Mouse (Mus musculus): ENCODE measurements around the gene Ntn4. TPM values are rescaled to one million over a fixed set of nuclear protein-coding genes. Genes with fewer than 3 reads are reported as not detected.

The Ntn4 gene
- polyA plus RNA-seq, 1 experiment from 2014 or later = 0.70 TPM

DNA sequence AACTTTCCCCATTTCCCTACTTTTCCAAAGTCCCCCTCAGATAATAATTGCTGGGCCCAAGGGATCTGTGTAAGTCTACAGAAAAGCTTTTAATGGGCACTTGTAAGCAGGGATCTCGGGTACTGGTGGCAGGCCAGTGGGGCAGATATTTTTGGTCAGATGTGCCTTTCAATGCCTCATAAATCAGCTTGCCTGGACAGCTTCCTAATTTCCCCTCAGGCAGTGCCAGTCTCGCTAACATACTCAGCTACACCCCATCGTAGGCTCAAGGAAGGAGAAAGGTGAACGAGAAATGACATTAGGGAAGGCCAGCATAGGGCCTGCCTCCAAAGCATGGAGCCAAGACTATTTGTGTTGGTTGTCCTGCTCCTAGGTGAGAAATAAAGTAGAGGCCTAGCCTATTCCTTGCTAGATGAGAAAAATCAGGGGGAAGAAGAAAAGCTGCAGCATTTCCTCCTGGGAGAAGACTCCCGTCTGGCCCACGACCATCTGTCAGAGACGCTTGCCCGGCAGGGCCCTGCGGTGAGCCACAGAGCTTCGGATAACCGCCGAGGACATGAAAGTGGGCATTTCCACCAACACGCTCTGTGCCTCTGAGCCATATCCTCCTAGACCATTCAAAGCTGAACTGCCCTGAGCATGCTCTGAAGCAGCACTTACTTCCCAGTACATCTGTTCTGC lies 113.4 kb downstream of the Ntn4 start:
- Histone ChIP-seq H3K4me1 (replicated peaks; ENCODE audit: control insufficient read depth, insufficient read depth, low read length) (no peaks in the 10 kb centered on the region), H3K27ac (no peak overlapping the region), H3K27me3 (ENCODE audit: control insufficient read depth, insufficient read depth, low read length) (no peaks in the 10 kb centered on the region), H3K36me3 (replicated peaks; ENCODE audit: control insufficient read depth, insufficient read depth) (no peaks in the 10 kb centered on the region), H3K9ac (no peak overlapping the region), H3K4me3 (replicated peaks; ENCODE audit: low read length) (no peak overlapping the region), H3K9me3 (ENCODE audit: control insufficient read depth, low read length) (no peaks in the 10 kb centered on the region), H3K4me2 (replicated peaks) (no peak overlapping the region)
- ATAC-seq (ENCODE audit: low FRiP score) = no peak
- WGBS = 51% methylated on average over 13 of the region's 13 CpGs
- DNase-seq (ENCODE audit: low spot score) = no peak

DNA sequence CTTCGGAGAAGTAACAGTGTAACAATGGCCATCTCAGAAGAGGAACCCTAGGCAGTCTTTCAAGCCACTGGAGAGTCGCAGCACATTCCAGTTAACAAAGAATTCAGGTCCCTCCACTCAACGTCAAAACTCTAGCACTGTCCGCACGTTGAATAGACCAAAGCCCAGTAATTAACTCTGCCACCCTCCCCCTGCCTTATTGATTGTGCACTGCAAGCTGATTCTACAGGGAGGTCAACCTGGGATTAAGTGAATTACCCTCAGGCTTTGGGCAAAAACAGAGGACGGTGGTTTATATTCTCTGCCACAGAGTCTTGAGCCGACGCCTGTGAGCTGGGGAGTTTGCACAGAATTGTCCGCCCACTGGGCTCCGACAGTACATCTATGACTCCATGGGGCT lies 115.7 kb downstream of the Ntn4 start:
- H3K4me1 ChIP-seq (replicated peaks; ENCODE audit: control insufficient read depth, insufficient read depth, low read length) = no peaks in the 10 kb centered on the region
- no peak for ATAC-seq (ENCODE audit: low FRiP score)
- H3K9ac ChIP-seq = no peak overlapping the region
- H3K4me3 ChIP-seq (replicated peaks; ENCODE audit: low read length) = no peak overlapping the region
- no peak overlapping the region for H3K4me2 ChIP-seq (replicated peaks)
- H3K27ac ChIP-seq = no peak overlapping the region
- 29% methylated on average over 10 of the region's 10 CpGs for WGBS
- no peaks in the 10 kb centered on the region for H3K9me3 ChIP-seq (ENCODE audit: control insufficient read depth, low read length)
- H3K36me3 ChIP-seq (replicated peaks; ENCODE audit: control insufficient read depth, insufficient read depth) = no peaks in the 10 kb centered on the region
- DNase-seq (ENCODE audit: low spot score) = no peak
- H3K27me3 ChIP-seq (ENCODE audit: control insufficient read depth, insufficient read depth, low read length) = no peaks in the 10 kb centered on the region

DNA sequence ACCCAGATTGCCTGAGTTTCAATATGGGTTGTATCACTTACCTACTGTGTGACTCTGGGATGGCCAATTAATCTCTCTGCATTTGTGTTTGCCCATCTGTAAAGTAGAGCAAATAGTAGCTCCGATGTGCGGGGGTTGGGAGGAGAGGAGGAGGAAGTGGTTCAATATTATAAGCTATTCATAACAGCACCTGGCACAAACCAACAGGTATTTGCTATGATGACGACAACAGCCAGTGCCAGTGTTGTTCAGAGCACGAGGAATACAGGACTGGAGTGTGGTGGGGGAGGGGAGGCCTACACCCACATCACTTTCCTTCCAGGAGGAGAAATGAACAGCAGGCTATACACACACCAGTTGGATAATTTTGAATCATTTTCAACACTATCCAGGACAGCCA lies 119.2 kb downstream of the Ntn4 start:
- Histone ChIP-seq H3K4me2 (replicated peaks) (no peak overlapping the region), H3K27ac (no peak overlapping the region), H3K36me3 (replicated peaks; ENCODE audit: control insufficient read depth, insufficient read depth) (no peaks in the 10 kb centered on the region), H3K27me3 (ENCODE audit: control insufficient read depth, insufficient read depth, low read length) (no peaks in the 10 kb centered on the region), H3K9ac (no peak overlapping the region), H3K4me3 (replicated peaks; ENCODE audit: low read length) (no peak overlapping the region), H3K9me3 (ENCODE audit: control insufficient read depth, low read length) (no peaks in the 10 kb centered on the region), H3K4me1 (replicated peaks; ENCODE audit: control insufficient read depth, insufficient read depth, low read length) (no peaks in the 10 kb centered on the region)
- DNase-seq (ENCODE audit: low spot score) (no peak), ATAC-seq (ENCODE audit: low FRiP score) (no peak)
- WGBS = 67% methylated on average over 4 of the region's 4 CpGs

DNA sequence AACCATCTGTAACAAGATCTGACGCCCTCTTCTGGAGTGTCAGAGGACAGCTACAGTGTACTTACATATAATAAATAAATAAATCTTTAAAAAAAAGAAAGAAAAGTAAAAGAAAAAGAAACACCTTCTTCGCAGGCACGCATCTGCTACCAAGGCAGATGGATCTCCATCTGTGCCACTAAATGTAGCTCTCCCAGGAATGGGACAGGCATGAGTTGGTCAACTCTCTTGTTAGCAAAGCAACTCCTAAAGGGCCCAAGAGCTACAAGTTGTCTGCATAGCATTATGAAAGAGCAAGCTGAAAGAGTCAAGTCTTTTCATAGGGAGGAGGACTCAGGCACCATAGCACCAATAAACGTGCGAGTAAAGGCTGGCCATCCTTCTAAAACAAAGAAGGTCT lies 119.9 kb downstream of the Ntn4 start:
- 87% methylated on average over 5 of the region's 5 CpGs for WGBS

DNA sequence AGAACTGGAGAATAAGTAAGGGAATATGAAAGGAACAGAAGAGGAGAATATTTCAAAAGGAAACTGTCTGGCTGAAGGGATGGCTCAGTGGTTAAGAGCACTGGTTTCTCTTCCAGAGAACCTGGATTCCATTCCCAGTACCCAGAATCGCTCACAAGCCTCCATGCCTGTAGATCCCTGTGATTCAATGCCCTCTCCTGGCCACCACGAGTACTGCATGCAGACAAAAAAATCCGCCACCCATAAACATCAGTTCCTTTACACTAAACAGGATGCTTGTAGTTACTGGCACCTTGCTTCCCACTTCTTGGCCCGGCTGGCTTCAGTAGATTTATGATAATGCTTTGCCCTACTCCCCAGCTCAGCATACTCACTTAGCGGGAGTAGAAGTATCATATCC lies 122.6 kb downstream of the Ntn4 start:
- Histone ChIP-seq H3K4me3 (replicated peaks; ENCODE audit: low read length) (no peak overlapping the region), H3K9me3 (ENCODE audit: control insufficient read depth, low read length) (no peaks in the 10 kb centered on the region), H3K9ac (no peak overlapping the region), H3K4me1 (replicated peaks; ENCODE audit: control insufficient read depth, insufficient read depth, low read length) (no peaks in the 10 kb centered on the region), H3K36me3 (replicated peaks; ENCODE audit: control insufficient read depth, insufficient read depth) (no peaks in the 10 kb centered on the region), H3K27me3 (ENCODE audit: control insufficient read depth, insufficient read depth, low read length) (0 out of 2 replicates have a peak, but pooled peaks cover 3% of the 10 kb centered on the region), H3K27ac (no peak overlapping the region), H3K4me2 (replicated peaks) (no peak overlapping the region)
- 35% methylated on average over 5 of the region's 5 CpGs for WGBS
- DNase-seq (ENCODE audit: low spot score) (no peak), ATAC-seq (ENCODE audit: low FRiP score) (no peak)

More for the DNA sequence above, 119.9 kb downstream of the Ntn4 start:
- Histone ChIP-seq H3K4me1 (replicated peaks; ENCODE audit: control insufficient read depth, insufficient read depth, low read length) (no peaks in the 10 kb centered on the region), H3K27me3 (ENCODE audit: control insufficient read depth, insufficient read depth, low read length) (no peaks in the 10 kb centered on the region), H3K4me3 (replicated peaks; ENCODE audit: low read length) (no peak overlapping the region), H3K36me3 (replicated peaks; ENCODE audit: control insufficient read depth, insufficient read depth) (no peaks in the 10 kb centered on the region), H3K4me2 (replicated peaks) (no peak overlapping the region), H3K9ac (no peak overlapping the region), H3K27ac (no peak overlapping the region), H3K9me3 (ENCODE audit: control insufficient read depth, low read length) (no peaks in the 10 kb centered on the region)
- no peak for ATAC-seq (ENCODE audit: low FRiP score)
- DNase-seq (ENCODE audit: low spot score) = no peak

DNA sequence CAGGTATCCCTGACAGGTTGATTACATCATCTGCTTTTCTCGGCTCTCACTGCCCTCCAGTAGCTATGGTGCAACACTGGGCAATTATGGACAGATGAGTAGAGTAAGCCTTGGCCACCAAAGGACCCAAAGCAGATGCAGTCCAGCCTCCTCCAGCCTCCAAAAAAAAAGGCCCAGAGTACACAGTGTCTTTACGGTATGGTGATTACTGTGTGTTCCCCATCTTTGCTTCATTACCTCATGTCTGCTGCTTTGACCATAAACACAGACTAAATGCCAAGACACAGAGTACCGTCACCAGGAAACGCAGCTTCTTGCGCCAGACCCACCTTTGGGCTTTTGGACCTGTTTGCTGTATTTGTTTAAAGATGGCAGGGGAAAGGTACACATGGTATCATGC lies 125.7 kb downstream of the Ntn4 start:
- H3K4me3 ChIP-seq (replicated peaks; ENCODE audit: low read length) = no peak overlapping the region
- DNase-seq (ENCODE audit: low spot score) (no peak), ATAC-seq (ENCODE audit: low FRiP score) (no peak)
- WGBS = 96% methylated on average over 5 of the region's 5 CpGs
- H3K4me1 ChIP-seq (replicated peaks; ENCODE audit: control insufficient read depth, insufficient read depth, low read length) = no peaks in the 10 kb centered on the region
- no peak overlapping the region for H3K27ac ChIP-seq
- H3K4me2 ChIP-seq (replicated peaks) = no peak overlapping the region
- H3K9ac ChIP-seq = no peak overlapping the region
- H3K9me3 ChIP-seq (ENCODE audit: control insufficient read depth, low read length) = no peaks in the 10 kb centered on the region
- no peaks in the 10 kb centered on the region for H3K36me3 ChIP-seq (replicated peaks; ENCODE audit: control insufficient read depth, insufficient read depth)
- H3K27me3 ChIP-seq (ENCODE audit: control insufficient read depth, insufficient read depth, low read length) = 0 out of 2 replicates have a peak, but pooled peaks cover 3% of the 10 kb centered on the region

DNA sequence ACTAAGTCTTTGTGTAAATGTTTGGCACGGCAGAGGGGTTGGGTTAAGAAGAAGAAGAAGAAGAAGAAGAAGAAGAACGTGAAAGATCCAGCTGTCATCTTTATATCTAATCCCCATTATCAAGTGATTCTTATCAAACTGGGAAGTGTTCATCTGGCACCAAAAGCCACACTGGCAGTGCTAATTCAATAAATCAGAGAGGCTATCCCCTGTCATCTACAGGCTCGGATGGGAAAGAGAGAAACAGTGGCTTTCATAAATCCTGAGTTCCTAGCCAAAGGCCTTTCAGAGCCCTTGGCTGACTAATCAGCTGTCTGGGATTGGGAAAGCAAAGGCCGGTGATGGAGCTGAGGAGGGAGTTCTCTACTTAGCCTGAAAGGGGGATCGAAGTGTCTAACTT lies 126.8 kb downstream of the Ntn4 start:
- H3K27me3 ChIP-seq (ENCODE audit: control insufficient read depth, insufficient read depth, low read length) = 0 out of 2 replicates have a peak, but pooled peaks cover 3% of the 10 kb centered on the region
- ATAC-seq (ENCODE audit: low FRiP score) (no peak), DNase-seq (ENCODE audit: low spot score) (peak; percentile 16)
- no peaks in the 10 kb centered on the region for H3K36me3 ChIP-seq (replicated peaks; ENCODE audit: control insufficient read depth, insufficient read depth)
- H3K27ac ChIP-seq = no peak overlapping the region
- no peak overlapping the region for H3K4me3 ChIP-seq (replicated peaks; ENCODE audit: low read length)
- no peaks in the 10 kb centered on the region for H3K9me3 ChIP-seq (ENCODE audit: control insufficient read depth, low read length)
- 79% methylated on average over 5 of the region's 5 CpGs for WGBS
- H3K4me1 ChIP-seq (replicated peaks; ENCODE audit: control insufficient read depth, insufficient read depth, low read length) = peaks cover 4% of the 10 kb centered on the region; the same call in 1 of the 2 replicates
- H3K4me2 ChIP-seq (replicated peaks) = no peak overlapping the region
- no peak overlapping the region for H3K9ac ChIP-seq

DNA sequence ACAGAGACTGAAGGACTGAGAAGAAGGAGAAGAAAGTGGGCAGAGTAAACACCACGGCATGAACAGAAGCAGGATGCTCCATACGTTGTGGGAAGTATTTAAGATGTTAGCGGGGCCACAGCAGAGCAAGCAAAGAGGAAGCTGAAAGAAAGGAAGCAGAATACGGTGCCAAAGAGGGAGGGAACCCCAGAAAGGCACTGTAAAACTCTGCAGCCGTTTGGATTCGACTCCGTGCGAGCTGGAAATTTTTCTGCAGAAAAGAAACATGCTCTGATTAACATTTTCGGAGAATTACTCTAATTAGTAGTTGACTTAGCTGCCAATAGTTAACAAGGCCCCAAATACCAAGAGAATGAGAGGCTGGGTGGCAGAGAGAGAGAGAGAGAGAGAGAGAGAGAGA lies 127.7 kb downstream of the Ntn4 start:
- Histone ChIP-seq H3K4me1 (replicated peaks; ENCODE audit: control insufficient read depth, insufficient read depth, low read length) (peaks cover 4% of the 10 kb centered on the region; the same call in 1 of the 2 replicates), H3K9me3 (ENCODE audit: control insufficient read depth, low read length) (no peaks in the 10 kb centered on the region), H3K4me2 (replicated peaks) (no peak overlapping the region), H3K27ac (no peak overlapping the region), H3K9ac (no peak overlapping the region), H3K36me3 (replicated peaks; ENCODE audit: control insufficient read depth, insufficient read depth) (no peaks in the 10 kb centered on the region), H3K27me3 (ENCODE audit: control insufficient read depth, insufficient read depth, low read length) (0 out of 2 replicates have a peak, but pooled peaks cover 3% of the 10 kb centered on the region), H3K4me3 (replicated peaks; ENCODE audit: low read length) (no peak overlapping the region)
- WGBS = 70% methylated on average over 9 of the region's 9 CpGs
- ATAC-seq (ENCODE audit: low FRiP score) (no peak), DNase-seq (ENCODE audit: low spot score) (peak; percentile 6)

DNA sequence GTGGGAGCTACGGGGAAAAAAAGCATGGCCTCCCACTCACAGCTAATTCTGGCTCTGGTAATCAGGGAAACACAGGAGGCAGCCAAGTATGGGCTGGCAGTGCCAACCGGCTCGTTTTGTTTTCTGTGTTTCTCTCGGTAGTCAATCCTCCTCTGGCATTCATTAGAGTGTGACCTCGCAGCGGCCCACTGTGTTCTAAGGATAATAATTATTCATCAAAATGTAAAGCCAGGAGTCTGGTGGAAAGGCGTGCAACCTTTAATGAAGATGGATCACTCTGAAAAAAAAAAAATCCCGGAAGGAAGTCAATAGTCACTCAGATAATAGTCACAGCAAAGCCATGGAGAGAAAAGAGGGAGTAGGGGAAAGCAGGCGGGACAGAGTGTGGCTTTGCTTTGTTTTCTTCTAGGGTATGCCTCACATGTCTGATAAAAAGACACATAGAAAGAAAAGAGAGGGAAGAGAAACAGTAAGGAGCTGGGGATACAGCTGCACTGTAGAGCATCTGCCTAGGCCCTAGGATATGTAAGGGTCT lies 131.5 kb downstream of the Ntn4 start:
- no peaks in the 10 kb centered on the region for H3K36me3 ChIP-seq (replicated peaks; ENCODE audit: control insufficient read depth, insufficient read depth)
- peak; percentile 89 for ATAC-seq (ENCODE audit: low FRiP score)
- 17% methylated on average over 9 of the region's 9 CpGs for WGBS
- H3K27ac ChIP-seq = peak overlapping the region; percentile 21; the same call in 1 of the 2 replicates
- H3K4me1 ChIP-seq (replicated peaks; ENCODE audit: control insufficient read depth, insufficient read depth, low read length) = peaks cover 4% of the 10 kb centered on the region; the same call in 1 of the 2 replicates
- H3K9me3 ChIP-seq (ENCODE audit: control insufficient read depth, low read length) = no peaks in the 10 kb centered on the region
- H3K4me2 ChIP-seq (replicated peaks) = no peak overlapping the region
- H3K4me3 ChIP-seq (replicated peaks; ENCODE audit: low read length) = no peak overlapping the region
- no peak overlapping the region for H3K9ac ChIP-seq
- DNase-seq (ENCODE audit: low spot score) = peak; percentile 70
- H3K27me3 ChIP-seq (ENCODE audit: control insufficient read depth, insufficient read depth, low read length) = peaks cover 3% of the 10 kb centered on the region; the same call in 1 of the 2 replicates
